ENCODE assay signal across 8 mouse cellular contexts in genomic region chr3:96561946-96562681, GRCm38 (mm10). TPM values are rescaled to one million over a fixed set of nuclear protein-coding genes. Genes with fewer than 3 reads are reported as not detected.
DNase-seq lines count a peak whose midpoint lies in the region; ATAC-seq and TF ChIP-seq lines count a peak whose summit lies in the region.

No protein-coding gene starts in this region.

- peak overlapping the region; percentile 85; the same call in 1 of the 2 replicates for H3K4me2 ChIP-seq in hindbrain, postnatal 0 days (ENCODE audit: low read depth, low read length)

- DNase-seq in layer of hippocampus, adult 2 months (ENCODE audit: low spot score in 2 of 2): no peak
- no peak for DNase-seq in layer of hippocampus, adult 9-10 months (ENCODE audit: low spot score)
- DNase-seq in hindbrain, postnatal 0 days (ENCODE audit: low spot score): no peak
- DNase-seq in lung, postnatal 36 days: peak; percentile 70
- DNase-seq in right cerebral cortex, adult 18-20 months: no peak
- DNase-seq in ovary, postnatal 10 days (ENCODE audit: low spot score): no peak
- DNase-seq in cerebellum, postnatal 25 days: no peak

- peak overlapping the region; percentile 62 for H3K27ac ChIP-seq in layer of hippocampus, adult 2 months
- peak overlapping the region; percentile 100 for H3K27ac ChIP-seq in bone marrow macrophage, adult 2 months (ENCODE audit: insufficient read depth, low read depth, low read length)
- no peak overlapping the region for H3K27ac ChIP-seq in hindbrain, postnatal 0 days

- TF ChIP-seq CTCF in layer of hippocampus, adult 2 months (conservative IDR thresholded peaks at IDR 0.05): no peak
- no peak for TF ChIP-seq CTCF in bone marrow macrophage, adult 2 months (IDR thresholded peaks at IDR 0.05; ENCODE audit: low read depth, low read length)
- TF ChIP-seq CTCF in hindbrain, postnatal 0 days (IDR thresholded peaks at IDR 0.05; ENCODE audit: low read depth): no peak

- no peak overlapping the region for H3K9ac ChIP-seq in hindbrain, postnatal 0 days (replicated peaks; ENCODE audit: low read length)

- H3K36me3 ChIP-seq in hindbrain, postnatal 0 days (ENCODE audit: insufficient read depth, low read length): peaks cover 15% of the 10 kb centered on the region

- H3K27me3 ChIP-seq in hindbrain, postnatal 0 days (ENCODE audit: insufficient read depth, low read length): no peaks in the 10 kb centered on the region

- no peak for TF ChIP-seq POLR2A in bone marrow macrophage, adult 2 months (IDR thresholded peaks at IDR 0.05; ENCODE audit: borderline replicate concordance, low read depth, low read length)

- WGBS in hindbrain, postnatal 0 days: 48% methylated on average over 10 of the region's 10 CpGs

- ATAC-seq in hindbrain, postnatal 0 days: no peak

- no peaks in the 10 kb centered on the region for H3K9me3 ChIP-seq in hindbrain, postnatal 0 days (ENCODE audit: low read length)

- peaks cover 40% of the 10 kb centered on the region for H3K4me1 ChIP-seq in bone marrow macrophage, adult 2 months (ENCODE audit: control insufficient read depth, insufficient read depth, low read length)
- 0 out of 2 replicates have a peak, but pooled peaks cover 8% of the 10 kb centered on the region for H3K4me1 ChIP-seq in hindbrain, postnatal 0 days (ENCODE audit: insufficient read depth, low read length)

- H3K4me3 ChIP-seq in layer of hippocampus, adult 2 months: peak overlapping the region; percentile 66; the same call in 1 of the 2 replicates
- H3K4me3 ChIP-seq in bone marrow macrophage, adult 2 months (ENCODE audit: insufficient read depth, low read length): peak overlapping the region; percentile 85
- H3K4me3 ChIP-seq in hindbrain, postnatal 0 days (ENCODE audit: low read length): no peak overlapping the region

RNA-seq across cellular contexts. Expression of gene Txnip, which starts 4.4 kb away (rescaled TPM):
- total RNA-seq in layer of hippocampus, adult 2 months (2021): 10 to 100 TPM; 22.6 to 36.4 TPM
- 868 and 944 TPM in 2 replicates for polyA plus RNA-seq in bone marrow macrophage, adult 2 months (2012; ENCODE audit: insufficient read depth, insufficient read length, missing spikeins)
- 192 and 222 TPM in 2 replicates for total RNA-seq in hindbrain, postnatal 0 days (2014; rRNA removed)
- 133 and 148 TPM in 2 replicates for polyA plus RNA-seq in hindbrain, postnatal 0 days (2015; fragmentation: Nextera tagmentation; extraction: Ambion mirVana)

RNA-seq across cellular contexts. Expression of gene Gm16253, which starts 14.7 kb away (rescaled TPM):
- not detected for total RNA-seq in layer of hippocampus, adult 2 months (2021)
- polyA plus RNA-seq in bone marrow macrophage, adult 2 months (2012; ENCODE audit: insufficient read depth, insufficient read length, missing spikeins): not detected in 2 replicates
- not detected in 2 replicates for total RNA-seq in hindbrain, postnatal 0 days (2014; rRNA removed)
- 0.48 and 0.96 TPM in 2 replicates for polyA plus RNA-seq in hindbrain, postnatal 0 days (2015; fragmentation: Nextera tagmentation; extraction: Ambion mirVana)

RNA-seq across cellular contexts. Expression of gene Polr3gl, which starts 31.9 kb away (rescaled TPM):
- total RNA-seq in layer of hippocampus, adult 2 months (2021): 10 to 100 TPM; 32.1 to 34.4 TPM
- 111 and 129 TPM in 2 replicates for polyA plus RNA-seq in bone marrow macrophage, adult 2 months (2012; ENCODE audit: insufficient read depth, insufficient read length, missing spikeins)
- total RNA-seq in hindbrain, postnatal 0 days (2014; rRNA removed): 10.7 and 11.2 TPM in 2 replicates
- 31.9 and 32.9 TPM in 2 replicates for polyA plus RNA-seq in hindbrain, postnatal 0 days (2015; fragmentation: Nextera tagmentation; extraction: Ambion mirVana)

RNA-seq across cellular contexts. Expression of gene Ankrd34a, which starts 34.3 kb away (rescaled TPM):
- total RNA-seq in layer of hippocampus, adult 2 months (2021): 10 to 100 TPM; 55.2 to 56.7 TPM
- polyA plus RNA-seq in bone marrow macrophage, adult 2 months (2012; ENCODE audit: insufficient read depth, insufficient read length, missing spikeins): 0.28 TPM in 1 of 2 replicates, not detected in the other
- 26.4 and 29.6 TPM in 2 replicates for total RNA-seq in hindbrain, postnatal 0 days (2014; rRNA removed)
- polyA plus RNA-seq in hindbrain, postnatal 0 days (2015; fragmentation: Nextera tagmentation; extraction: Ambion mirVana): 14.2 and 15.3 TPM in 2 replicates

RNA-seq across cellular contexts. Expression of gene Hfe2, which starts 37.1 kb away (rescaled TPM):
- under 1 TPM in 1 of 2 experiments, not detected in 1; 0.23 TPM for total RNA-seq in layer of hippocampus, adult 2 months (2021)
- polyA plus RNA-seq in bone marrow macrophage, adult 2 months (2012; ENCODE audit: insufficient read depth, insufficient read length, missing spikeins): not detected in 2 replicates
- 0.78 and 1.9 TPM in 2 replicates for total RNA-seq in hindbrain, postnatal 0 days (2014; rRNA removed)
- 2.1 and 2.5 TPM in 2 replicates for polyA plus RNA-seq in hindbrain, postnatal 0 days (2015; fragmentation: Nextera tagmentation; extraction: Ambion mirVana)
